Mouse (Mus musculus): Measurements from ENCODE around the gene Gal3st3. TPM values are rescaled to one million over a fixed set of nuclear protein-coding genes. Genes with fewer than 3 reads are reported as not detected.

Gene Gal3st3
- total RNA-seq, 2 experiments from 2014 or later = 114 to 129 TPM

Other genes starting within 250 kb of the Gal3st3 start
- gene Rin1, start 247.8 kb upstream of the Gal3st3 start, total RNA-seq (2021) = 100 to 1,000 TPM; 109 to 114 TPM
- 1 to 10 TPM; 4.3 to 5.1 TPM for gene Cd248, start 230.3 kb upstream of the Gal3st3 start, total RNA-seq (2021)
- 100 to 1,000 TPM; 131 to 138 TPM for gene Tmem151a, start 212.8 kb upstream of the Gal3st3 start, total RNA-seq (2021)
- gene Yif1a, start 209.8 kb upstream of the Gal3st3 start, total RNA-seq (2021) = 10 to 100 TPM; 24.5 to 24.7 TPM
- gene Cnih2, start 199.8 kb upstream of the Gal3st3 start, total RNA-seq (2021) = 100 to 1,000 TPM; 754 to 774 TPM
- 100 to 1,000 TPM; 173 TPM for gene Rab1b, start 191.3 kb upstream of the Gal3st3 start, total RNA-seq (2021)
- gene Klc2, start 179.8 kb upstream of the Gal3st3 start, total RNA-seq (2021) = 100 to 1,000 TPM; 214 to 222 TPM
- 10 to 100 TPM; 54.2 to 57.6 TPM for gene Pacs1, start 25.2 kb upstream of the Gal3st3 start, total RNA-seq (2021)
- gene Sf3b2, start 2.9 kb upstream of the Gal3st3 start, total RNA-seq (2021) = 100 to 1,000 TPM; 201 to 202 TPM
- not detected for gene Catsper1, start 37.4 kb downstream of the Gal3st3 start, total RNA-seq (2021)
- gene Cst6, start 51.2 kb downstream of the Gal3st3 start, total RNA-seq (2021) = 1 to 10 TPM; 6.1 to 6.7 TPM
- gene Eif1ad, start 68.4 kb downstream of the Gal3st3 start, total RNA-seq (2021) = 10 to 100 TPM; 19.5 to 23.7 TPM
- gene Banf1, start 68.8 kb downstream of the Gal3st3 start, total RNA-seq (2021) = 10 to 100 TPM; 85.3 to 93.2 TPM
- gene Sart1, start 90.4 kb downstream of the Gal3st3 start, total RNA-seq (2021) = 10 to 100 TPM; 83.7 to 99.3 TPM
- not detected for gene Tsga10ip, start 104.2 kb downstream of the Gal3st3 start, total RNA-seq (2021)
- gene Drap1, start 126.6 kb downstream of the Gal3st3 start, total RNA-seq (2021) = 100 to 1,000 TPM; 278 to 311 TPM
- 10 to 100 TPM; 68.2 to 71.1 TPM for gene AI837181, start 126.8 kb downstream of the Gal3st3 start, total RNA-seq (2021)
- gene Fosl1, start 149.2 kb downstream of the Gal3st3 start, total RNA-seq (2021) = not detected
- gene Ccdc85b, start 159.6 kb downstream of the Gal3st3 start, total RNA-seq (2021) = 10 to 100 TPM; 32.9 to 35.9 TPM
- gene Fibp, start 162.3 kb downstream of the Gal3st3 start, total RNA-seq (2021) = 100 to 1,000 TPM in 1 of 2 experiments, 10 to 100 TPM in 1; 99.4 to 110 TPM
- not detected for gene Ctsw, start 170.2 kb downstream of the Gal3st3 start, total RNA-seq (2021)
- gene Efemp2, start 175.6 kb downstream of the Gal3st3 start, total RNA-seq (2021) = 10 to 100 TPM; 11.0 to 11.6 TPM
- gene Mus81, start 190.1 kb downstream of the Gal3st3 start, total RNA-seq (2021) = 10 to 100 TPM; 33.2 to 38.2 TPM
- 1,000 to 10,000 TPM; 1,427 to 1,527 TPM for gene Cfl1, start 192.1 kb downstream of the Gal3st3 start, total RNA-seq (2021)
- gene 1700020D05Rik, start 205.5 kb downstream of the Gal3st3 start, total RNA-seq (2021) = 1 to 10 TPM; 4.5 to 9.2 TPM
- gene Snx32, start 212.2 kb downstream of the Gal3st3 start, total RNA-seq (2021) = 10 to 100 TPM; 78.0 to 86.5 TPM